Mouse (Mus musculus) layer of hippocampus, adult 9-11 months (tissue): ENCODE data around the gene Bpgm.

ENCODE experiments used
- DNase-seq: peaks from one replicate; pipeline ENCODE4 v3.0.0; 2022

The Bpgm gene

GRCm38 (mm10) chr6:34475974-34476794, at the start of gene Bpgm:
Gene Bpgm (plus strand): TSS chr6:34476207.
- peak; percentile 99 for DNase-seq

GRCm38 (mm10) chr6:34439006-34439405, 37.0 kb upstream of the Bpgm start:
- DNase-seq, result no peak

- DNase-seq, result no peak
Measured at GRCm38 (mm10) chr6:34441556-34442257, 34.3 kb upstream of the Bpgm start.

GRCm38 (mm10) chr6:34443791-34444190, 32.2 kb upstream of the Bpgm start:
- no peak for DNase-seq

GRCm38 (mm10) chr6:34447961-34448360, 28.0 kb upstream of the Bpgm start:
- DNase-seq, result peak; percentile 62

GRCm38 (mm10) chr6:34448696-34449095, 27.3 kb upstream of the Bpgm start:
- no peak for DNase-seq

- no peak for DNase-seq
Measured at GRCm38 (mm10) chr6:34452963-34453770, 22.8 kb upstream of the Bpgm start.

- no peak for DNase-seq
Measured at GRCm38 (mm10) chr6:34459456-34459855, 16.6 kb upstream of the Bpgm start.

- no peak for DNase-seq
Measured at GRCm38 (mm10) chr6:34460651-34461050, 15.4 kb upstream of the Bpgm start.

- no peak for DNase-seq
Measured at GRCm38 (mm10) chr6:34463582-34463981, 12.4 kb upstream of the Bpgm start.

GRCm38 (mm10) chr6:34471434-34472110, 4.4 kb upstream of the Bpgm start:
- no peak for DNase-seq

- DNase-seq, result no peak
Measured at GRCm38 (mm10) chr6:34473346-34473745, 2.7 kb upstream of the Bpgm start.

GRCm38 (mm10) chr6:34474031-34474430, 2.0 kb upstream of the Bpgm start:
- DNase-seq, result no peak

- no peak for DNase-seq
Measured at GRCm38 (mm10) chr6:34475391-34475790, 616 bp upstream of the Bpgm start.

- DNase-seq, result no peak
Measured at GRCm38 (mm10) chr6:34478036-34478435, 2.0 kb downstream of the Bpgm start.

- no peak for DNase-seq
Measured at GRCm38 (mm10) chr6:34478677-34479360, 2.8 kb downstream of the Bpgm start.

GRCm38 (mm10) chr6:34479531-34479930, 3.5 kb downstream of the Bpgm start:
- DNase-seq, result no peak

- DNase-seq, result no peak
Measured at GRCm38 (mm10) chr6:34480749-34481148, 4.7 kb downstream of the Bpgm start.

GRCm38 (mm10) chr6:34481349-34481748, 5.3 kb downstream of the Bpgm start:
- DNase-seq, result no peak

- no peak for DNase-seq
Measured at GRCm38 (mm10) chr6:34482842-34483241, 6.8 kb downstream of the Bpgm start.

- DNase-seq, result no peak
Measured at GRCm38 (mm10) chr6:34483390-34483789, 7.4 kb downstream of the Bpgm start.

GRCm38 (mm10) chr6:34483811-34484210, 7.8 kb downstream of the Bpgm start:
- DNase-seq, result no peak
